Mouse (Mus musculus) hindlimb bud, embryonic 11.5 days (tissue): ENCODE data around the gene Zfp639.

Experiments
- DNase-seq: peaks from one replicate; pipeline ENCODE4 v3.0.0-alpha.2; 2012; ENCODE audit warnings: low read depth, low spot score; ENCODE audit errors: extremely low spot score

Zfp639 gene

DNA sequence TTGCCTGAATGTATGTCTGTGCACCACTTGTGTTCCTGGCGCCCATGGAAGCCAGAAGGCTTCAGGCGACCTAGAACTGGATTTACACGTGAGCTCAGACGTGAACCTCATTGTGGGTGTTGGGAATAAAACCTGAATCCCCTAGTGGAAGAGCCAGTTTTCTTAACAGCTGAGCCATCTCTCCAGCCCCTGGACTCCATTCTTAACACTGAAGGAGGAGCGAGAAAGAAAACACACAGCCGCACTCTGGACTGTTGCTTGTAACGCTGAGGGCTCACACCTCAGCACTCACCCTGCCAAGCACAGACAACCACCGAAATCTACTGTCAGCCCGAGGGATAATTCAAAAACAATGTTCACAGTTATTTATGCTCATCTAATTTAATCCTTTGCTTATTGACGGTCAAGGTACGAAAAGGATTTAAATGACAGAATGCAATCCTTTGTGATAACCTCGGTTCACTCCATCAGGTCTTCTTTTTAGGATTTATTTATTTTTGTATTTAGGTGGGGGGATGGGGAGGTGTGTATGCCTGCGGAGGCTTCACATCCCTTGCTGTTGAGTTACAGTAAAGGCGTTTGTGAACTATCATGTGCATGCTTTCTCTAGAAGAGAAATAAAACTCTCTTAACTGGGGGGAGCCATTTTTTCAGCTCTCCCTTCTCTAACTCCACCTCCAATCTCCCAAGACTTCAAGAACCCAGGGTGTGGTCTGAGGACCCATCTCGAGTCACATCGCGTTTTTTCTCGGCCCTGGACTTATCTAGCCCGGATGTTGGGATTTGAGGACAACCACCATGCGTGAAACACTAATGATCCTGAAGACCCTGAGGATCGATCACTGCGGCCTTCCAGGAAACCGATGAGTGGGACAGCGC lies at the start of gene Zfp639:
TSS of gene Zfp639 (plus strand) at position 764 of the 879 bp plus-strand sequence.
- DNase-seq = no peak

DNA sequence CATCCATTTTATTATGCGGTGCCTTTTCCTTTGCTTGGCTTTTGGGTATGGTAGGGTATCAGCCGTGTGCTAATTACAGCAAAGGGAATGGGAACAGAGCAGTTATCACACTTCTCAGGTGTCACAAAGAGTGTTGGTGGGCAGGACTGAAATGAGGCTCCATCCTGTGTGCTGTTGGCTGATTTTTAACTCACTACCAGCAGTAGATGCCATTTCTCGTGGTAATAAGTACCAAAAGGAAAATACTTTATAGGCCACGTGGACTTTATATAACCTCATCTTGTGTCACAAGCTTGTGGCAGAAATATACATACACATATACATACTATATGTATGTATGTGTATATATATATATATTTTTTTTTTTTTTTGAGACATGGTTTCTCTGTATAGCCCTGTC lies 42.7 kb upstream of the Zfp639 start:
- no peak for DNase-seq

DNA sequence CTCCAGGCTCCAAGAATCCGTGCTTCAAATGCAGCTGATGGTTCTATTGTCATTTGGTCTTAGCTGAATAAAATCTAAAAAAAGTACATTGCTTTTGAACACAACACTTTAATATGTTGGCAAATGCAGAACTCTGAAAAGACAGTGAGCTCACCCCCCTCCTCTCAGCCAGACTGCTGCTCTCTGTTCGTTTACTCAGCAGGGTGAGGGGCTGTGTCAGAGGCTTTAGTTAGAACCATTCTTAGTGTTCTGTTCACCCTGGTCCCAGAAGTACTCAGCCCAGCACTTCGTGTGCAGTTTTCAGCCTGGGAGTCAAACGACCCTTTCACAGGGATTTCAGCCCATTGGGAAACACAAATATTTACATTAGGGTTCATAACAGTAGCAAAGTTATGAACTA lies 41.6 kb upstream of the Zfp639 start:
- no peak for DNase-seq

DNA sequence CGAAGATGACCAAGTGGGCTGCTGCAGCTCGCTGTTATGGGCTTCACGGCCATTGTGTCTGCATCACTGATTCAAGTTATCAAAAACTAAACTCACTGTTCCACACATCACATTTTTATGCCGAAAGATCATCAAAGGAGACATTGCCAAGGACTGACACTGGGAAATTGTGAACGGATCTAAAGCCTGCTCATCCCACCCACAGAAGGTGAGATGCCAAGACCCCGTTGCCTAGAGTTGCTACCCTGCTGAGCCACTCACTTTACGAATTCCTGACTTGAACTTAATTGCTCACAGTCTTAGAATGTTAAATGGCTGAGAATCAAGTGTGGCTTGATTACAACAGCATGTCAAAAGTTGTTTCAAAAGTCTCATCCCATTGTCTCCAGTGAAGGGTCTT lies 39.6 kb upstream of the Zfp639 start:
- DNase-seq = no peak

DNA sequence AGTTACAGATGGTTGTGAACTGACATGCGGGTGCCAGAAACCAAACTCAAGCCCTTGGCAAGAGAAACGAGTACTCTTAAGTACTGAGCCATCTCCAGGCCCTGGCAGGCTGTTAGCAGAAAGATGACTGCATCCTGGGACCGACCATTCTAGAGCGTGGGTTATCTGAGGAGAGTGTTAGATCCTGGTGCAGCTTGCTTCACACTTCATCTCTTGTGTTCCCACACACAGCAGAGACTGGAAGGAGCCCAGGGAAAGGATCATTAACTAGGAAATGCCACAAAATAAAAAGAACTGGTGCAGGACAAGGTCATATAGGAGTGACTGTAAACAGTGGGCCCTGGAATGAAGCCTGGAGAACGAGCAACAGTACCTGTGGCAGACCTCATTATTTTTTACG lies 39.0 kb upstream of the Zfp639 start:
- no peak for DNase-seq

DNA sequence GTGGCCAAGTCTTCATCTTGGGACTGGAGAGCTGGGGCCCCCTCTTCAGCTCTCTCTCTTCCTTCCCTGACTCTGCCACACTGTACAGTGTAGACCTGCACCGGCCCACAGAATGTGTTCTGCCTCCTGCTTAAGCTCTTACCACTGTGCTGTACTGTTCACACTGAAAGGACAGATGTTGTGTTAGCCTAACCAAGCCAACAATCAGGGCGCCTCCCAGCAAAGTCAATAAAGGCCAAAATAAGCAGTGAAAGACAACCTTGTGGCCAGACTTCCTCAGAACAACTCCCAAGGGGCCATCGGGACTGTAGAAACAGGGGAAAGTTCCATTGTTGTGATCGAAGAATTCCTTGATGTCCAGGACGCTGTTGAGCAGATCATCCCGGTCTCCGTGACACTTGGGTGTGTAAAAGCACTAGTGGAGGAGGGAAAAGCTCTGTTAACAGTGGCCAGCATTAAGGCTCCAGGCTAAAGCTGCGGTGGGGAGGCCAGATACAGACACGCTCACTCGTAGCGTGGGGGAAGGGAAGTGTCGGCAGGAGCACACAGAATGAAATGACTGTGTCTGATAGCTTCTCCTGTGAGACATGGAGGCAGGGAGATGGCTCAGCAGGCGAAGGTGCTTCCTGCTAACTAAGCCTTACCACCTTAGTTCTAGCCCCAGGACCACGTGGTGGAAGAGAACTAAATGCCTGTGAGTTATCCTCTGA lies 37.7 kb upstream of the Zfp639 start:
- no peak for DNase-seq

DNA sequence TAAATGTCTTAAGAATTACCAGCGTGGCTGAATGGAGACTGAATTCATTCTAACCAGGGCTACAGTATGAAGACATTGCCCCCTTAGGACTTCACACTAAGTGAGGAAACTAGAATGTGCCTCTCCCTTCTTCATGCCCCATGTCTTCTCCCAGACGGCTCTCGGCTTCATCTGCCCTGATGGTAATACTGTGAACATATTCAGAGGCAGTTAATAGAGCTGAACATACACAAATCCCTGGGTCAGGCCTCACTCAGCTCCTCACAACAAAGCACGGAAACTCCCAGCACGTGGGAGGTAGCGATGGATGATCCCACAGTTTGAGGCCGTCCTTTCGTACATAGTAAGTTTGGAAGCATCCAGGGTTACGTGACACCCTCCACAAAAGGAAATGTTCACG lies 36.9 kb upstream of the Zfp639 start:
- no peak for DNase-seq

DNA sequence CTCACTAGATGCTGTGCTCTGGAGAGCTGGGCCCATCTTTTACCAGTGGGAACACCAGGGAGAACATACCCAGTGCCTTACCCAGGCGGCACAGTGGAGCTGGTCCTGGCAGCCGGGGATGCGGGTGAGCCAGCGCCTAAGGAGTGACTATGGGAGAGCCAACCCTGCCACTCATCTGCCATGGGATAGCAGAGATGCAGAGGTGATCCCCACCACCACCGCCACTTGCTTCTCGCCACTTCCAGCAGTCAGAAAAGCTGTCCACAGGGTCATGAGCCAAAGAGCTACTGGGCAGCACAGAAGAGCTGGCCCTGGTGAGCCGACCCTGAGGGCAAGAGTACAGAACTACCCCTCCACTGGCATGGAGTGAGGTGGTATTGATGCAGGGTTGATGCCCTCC lies 30.1 kb upstream of the Zfp639 start:
- no peak for DNase-seq

DNA sequence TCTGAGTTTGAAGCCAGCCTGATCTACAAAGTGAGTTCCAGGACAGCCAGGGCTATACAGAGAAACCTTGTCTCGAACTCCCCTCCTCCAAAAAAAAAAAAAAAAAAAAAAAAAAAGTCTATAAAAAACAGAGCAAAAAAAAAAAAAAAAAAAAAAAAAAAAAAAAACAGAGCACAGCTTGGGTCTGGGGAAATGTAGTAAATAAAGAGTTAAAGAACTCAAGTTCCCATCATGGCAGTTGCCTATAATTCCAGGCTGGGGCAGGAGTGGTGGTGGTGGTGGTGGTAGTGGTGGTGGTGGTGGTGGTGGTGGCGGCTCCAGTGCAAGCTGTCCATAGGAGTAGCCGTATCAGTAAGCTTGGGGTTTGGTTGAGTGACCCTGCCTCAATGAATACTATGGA lies 27.0 kb upstream of the Zfp639 start:
- DNase-seq = no peak

DNA sequence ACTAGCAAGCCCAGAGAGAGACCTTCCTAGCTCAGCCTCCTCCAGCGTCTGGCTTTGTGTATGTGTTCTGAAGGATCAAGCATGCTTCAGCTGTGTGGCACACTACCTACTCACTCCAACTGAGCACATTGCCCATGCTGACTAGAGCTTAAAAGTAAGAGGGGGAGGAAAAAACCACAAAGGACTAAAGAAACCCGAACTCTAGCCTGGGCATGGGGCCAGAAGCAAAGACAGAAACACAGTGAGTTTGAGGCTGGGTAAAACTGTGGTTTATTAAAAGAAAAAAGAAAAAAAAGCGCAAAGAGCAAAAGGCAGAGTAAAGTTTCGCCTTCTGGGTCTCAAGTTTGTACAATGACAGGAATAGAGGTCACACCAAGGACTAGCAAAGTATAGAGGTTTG lies 23.5 kb upstream of the Zfp639 start:
- no peak for DNase-seq

DNA sequence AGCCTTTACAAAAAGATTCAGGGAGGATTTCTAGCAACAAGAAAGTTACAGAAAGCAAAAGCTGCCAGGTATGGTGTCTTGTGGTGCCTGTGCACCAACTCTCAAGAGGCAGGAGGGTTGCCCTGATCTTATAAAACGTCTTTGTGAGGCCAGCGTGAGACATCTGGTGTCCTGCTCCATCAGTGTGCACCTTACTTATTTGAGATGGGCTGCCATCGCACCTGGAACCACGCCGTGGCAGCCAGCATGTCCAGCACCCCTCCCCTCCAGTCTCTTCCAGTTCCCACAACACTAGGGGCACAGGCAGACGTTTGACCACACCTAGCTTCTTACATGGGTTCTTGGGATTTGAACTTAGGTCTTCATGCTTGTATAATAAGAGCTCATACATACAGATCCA lies 21.9 kb upstream of the Zfp639 start:
- no peak for DNase-seq

DNA sequence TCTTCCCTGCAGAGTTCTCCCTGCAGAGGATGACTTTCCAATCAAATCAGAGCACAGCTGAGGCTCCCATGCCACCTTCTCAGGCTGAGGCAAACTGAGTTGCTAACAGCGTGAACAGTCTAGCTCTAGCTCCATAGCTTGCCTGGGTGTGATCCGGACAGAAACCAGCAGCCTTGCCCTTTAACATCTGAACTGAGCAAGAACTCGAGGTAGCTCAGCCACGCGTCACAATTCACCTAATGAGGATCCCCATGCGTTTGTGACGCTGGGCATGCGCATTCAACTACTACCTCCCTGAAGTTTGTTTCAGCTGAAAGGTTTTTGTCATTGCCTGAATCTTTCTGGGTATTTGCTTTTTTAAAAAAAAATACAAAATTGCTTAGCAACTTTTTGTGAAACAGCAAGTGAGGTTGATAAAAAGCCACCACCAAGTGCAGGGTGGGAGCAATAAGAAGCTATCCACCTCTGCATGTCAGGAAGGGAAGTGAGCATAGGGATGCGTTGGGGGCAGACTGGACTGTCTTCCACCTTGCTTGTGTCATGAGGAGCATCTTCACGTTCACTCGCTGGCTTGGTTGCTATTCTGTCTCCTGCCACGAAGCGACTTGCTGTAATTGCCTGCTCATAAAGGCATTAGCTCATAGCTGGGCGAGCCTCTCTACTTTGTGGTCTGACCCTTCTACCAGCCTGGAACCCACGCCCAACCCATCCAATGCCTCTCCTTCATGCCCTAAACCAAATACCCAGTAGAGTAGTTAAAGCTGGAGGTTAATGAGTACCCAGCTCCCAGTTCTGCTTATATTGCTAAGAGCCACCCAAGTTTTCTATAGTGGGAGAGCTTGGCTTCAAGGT lies 19.8 kb upstream of the Zfp639 start:
- DNase-seq = no peak

DNA sequence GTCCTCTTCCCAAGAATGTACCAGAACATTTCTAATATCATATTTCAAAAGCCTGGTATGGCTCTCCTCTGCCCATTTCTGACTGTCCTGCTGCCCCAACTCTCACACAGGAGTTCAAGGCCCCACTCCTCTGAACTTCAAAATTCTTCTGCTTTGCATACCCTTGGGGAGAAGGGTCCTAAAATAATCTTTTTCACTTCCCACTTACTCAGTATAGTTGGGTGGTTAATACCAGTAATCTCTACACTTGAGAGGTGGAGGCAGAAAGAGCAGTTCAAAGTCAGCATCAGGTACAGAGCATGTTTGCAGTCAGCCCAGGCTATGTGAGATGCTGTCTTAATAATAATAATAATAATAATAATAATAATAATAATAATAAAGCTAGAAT lies 19.1 kb upstream of the Zfp639 start:
- DNase-seq = no peak

DNA sequence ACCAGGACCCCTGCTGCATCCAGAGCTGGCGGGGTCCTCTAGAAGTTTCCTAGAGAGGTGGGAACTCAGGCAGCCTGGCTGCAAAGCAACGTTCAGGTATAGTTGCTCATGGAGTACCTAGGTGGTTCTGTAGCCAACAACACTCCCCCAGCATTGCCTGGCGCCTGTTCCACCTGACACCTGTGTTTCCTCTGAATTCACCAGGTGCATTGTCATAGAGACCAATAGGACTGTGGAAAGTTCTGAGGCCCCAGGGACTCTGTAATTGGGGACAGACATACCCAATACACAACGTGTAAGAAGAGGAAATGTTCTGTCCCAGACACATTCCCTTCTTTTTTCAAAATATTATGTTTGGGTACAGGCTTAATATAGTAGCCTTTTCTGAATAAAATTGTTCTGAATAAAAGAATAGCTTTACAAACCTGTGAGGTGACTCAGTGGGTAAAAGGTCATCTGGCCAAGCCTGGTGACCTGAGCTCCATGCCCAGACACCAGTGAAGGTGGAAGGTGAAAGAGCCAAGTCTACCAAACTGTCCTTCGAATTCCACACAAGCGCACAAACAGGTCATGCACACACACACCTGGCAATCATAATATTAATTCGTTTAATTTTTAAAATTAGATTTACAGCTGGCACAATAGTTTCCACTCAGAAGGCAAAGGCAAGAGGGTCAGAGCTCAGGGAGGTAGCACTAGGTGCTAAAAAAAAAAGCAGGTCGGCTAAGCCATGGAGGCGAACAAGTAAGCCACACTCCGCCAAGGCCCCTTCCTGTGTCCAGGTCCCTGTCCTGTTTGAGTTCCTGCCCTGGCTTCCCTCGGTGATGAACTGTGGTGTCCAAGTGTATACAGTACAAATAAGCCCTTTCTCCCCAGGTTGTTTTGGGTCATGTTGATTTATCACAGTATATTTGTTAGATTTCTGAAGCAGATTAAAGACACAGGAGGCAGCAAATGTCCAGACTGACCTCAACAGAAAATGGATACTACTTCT lies 17.7 kb upstream of the Zfp639 start, which contains the start of gene Kcnmb3:
TSS of gene Kcnmb3 (minus strand) at position 135 of the 994 bp plus-strand sequence.
- no peak for DNase-seq

DNA sequence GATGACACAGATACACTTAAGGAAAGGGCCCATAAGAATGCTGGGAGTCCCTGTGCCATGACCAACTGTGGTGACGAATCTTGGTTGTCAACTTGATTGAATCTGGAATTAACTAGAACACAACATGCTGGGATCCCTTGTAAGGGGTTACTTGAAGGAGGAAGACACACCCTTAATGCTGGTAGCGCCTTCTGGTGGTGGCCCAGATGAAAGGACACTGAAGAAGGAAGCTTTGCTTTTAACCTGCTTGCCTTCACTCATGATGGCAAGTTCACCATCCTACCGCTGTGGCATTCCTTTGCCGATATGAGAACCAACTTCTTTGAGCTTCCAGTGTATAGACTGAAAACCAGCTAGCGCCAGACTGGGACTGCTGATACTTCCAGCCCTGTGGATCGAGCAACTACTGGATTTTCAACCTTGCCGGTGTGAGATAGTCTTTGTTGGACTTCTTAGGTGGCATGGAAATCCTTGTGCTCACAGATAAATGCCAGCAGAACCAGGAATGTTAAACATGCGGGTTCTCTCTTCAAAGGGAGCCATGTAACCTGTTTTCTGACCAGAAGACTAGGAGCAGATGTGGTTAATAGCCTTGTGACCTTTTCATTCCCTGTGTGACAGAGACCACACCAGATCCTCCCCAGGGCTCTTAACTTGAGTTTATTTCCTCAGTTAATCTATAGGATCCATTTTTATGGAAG lies 15.5 kb upstream of the Zfp639 start:
- DNase-seq = no peak

DNA sequence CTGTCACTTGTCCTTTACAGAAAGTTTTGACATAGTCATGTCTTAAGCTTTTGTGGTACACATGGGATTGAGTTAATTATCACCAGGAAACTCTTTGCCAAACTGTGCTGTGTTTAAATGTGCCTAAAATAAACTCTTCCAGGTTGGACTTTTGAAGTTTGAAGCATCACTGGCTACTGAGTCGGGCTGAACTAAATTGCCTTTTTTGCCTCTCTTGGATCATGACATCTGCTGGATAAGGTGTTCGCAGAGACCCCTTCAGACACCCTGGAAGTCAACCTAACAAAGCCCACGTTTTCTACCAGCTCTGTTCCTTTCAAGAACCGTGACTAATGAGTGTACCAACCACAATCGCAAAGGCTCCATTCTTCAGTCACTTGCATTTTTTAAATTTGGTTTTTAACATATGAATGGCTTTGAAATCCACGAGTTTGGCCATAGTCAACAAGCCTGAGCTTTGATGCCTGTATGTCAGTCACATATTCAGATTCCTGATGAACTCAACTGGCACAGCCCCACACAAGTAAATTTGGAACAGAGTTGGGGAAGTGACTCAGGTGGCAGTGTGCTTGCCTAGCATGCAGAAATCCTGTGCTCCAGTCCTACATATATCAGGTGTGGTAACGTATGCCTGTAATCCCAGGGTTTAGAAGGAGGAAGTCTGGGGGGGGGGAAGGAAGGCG lies 14.8 kb upstream of the Zfp639 start:
- DNase-seq = no peak

DNA sequence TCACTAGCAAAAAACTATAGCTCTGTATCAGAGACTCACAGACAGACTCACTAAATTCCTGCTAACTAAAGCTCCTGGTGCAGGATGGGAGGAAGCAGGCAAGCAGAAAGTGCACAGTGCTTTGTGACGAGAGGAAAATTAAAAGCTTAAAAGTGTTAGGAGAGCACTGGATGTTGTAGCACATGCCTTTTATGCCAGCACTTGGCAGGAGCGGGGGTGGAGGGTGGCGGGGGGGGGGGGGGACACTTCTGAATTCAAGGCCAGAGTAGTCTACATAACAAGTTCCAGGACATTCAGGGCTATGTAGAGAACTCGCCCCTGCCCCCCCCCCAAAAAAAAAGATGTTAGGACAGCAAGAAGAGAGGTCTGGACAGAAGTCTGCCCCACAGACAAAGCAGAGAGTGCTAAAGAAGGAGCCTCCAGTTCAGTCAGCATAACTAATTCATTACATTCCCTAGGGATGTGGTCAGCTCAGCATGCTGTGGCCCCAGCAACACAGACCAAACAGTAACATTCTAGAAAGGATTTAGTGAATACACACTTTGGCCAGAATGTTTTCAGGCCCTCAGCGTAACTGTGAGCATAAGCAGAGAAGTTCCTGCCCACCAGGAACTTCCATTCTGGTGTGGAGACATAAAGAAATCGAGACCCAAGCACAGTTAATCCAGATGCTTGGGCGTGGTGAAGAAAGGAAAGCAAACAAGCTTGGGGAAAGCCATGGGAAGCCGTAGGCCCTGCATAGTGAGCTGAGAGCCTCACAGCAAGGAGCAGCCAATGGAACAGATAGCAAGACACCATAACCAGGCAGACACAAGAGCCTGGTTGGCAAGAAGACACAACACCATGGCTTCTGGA lies 14.0 kb upstream of the Zfp639 start:
- no peak for DNase-seq

DNA sequence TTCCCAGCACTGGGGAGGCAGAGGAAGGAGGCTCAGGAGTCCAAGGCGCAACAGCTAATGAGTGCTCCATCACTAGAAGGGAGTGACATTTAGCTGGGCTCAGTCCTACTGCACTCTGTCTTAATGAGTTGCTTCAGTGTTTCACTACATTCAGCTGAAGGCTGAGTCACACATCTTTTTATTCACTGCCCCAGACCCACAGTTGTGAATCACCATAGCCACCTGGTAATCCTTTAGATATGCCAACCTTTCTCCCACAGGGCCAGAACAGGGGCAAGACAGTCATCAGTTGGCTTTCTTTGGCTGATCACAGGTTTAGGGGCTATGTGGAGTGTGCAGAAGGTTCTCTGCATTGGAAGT lies 13.4 kb upstream of the Zfp639 start:
- no peak for DNase-seq
